Mouse (Mus musculus): ENCODE data around the gene Sfxn5.

The Sfxn5 gene

GRCm38 (mm10) chr6:85232045-85232444 is 101.2 kb downstream of the Sfxn5 start:
- DNase-seq (ENCODE audit: low spot score) = no peak

- no peak for DNase-seq (ENCODE audit: low spot score)
These were observed 101.8 kb downstream of the Sfxn5 start for GRCm38 (mm10) chr6:85231469-85231868.

- no peak for DNase-seq (ENCODE audit: low spot score)
These were observed 102.5 kb downstream of the Sfxn5 start for GRCm38 (mm10) chr6:85230762-85231161.

GRCm38 (mm10) chr6:85227520-85227919 is 105.7 kb downstream of the Sfxn5 start:
- no peak for DNase-seq (ENCODE audit: low spot score)

GRCm38 (mm10) chr6:85226570-85226969 is 106.7 kb downstream of the Sfxn5 start:
- no peak for DNase-seq (ENCODE audit: low spot score)

- no peak for DNase-seq (ENCODE audit: low spot score)
These were observed 108.8 kb downstream of the Sfxn5 start for GRCm38 (mm10) chr6:85224442-85224891.

GRCm38 (mm10) chr6:85223498-85224150 is 109.6 kb downstream of the Sfxn5 start:
- no peak for DNase-seq (ENCODE audit: low spot score)

GRCm38 (mm10) chr6:85222551-85222950 is 110.7 kb downstream of the Sfxn5 start:
- DNase-seq (ENCODE audit: low spot score) = no peak

- no peak for DNase-seq (ENCODE audit: low spot score)
These were observed 112.3 kb downstream of the Sfxn5 start for GRCm38 (mm10) chr6:85220917-85221316.

- DNase-seq (ENCODE audit: low spot score) = no peak
These were observed 113.5 kb downstream of the Sfxn5 start for GRCm38 (mm10) chr6:85219706-85220105.

- no peak for DNase-seq (ENCODE audit: low spot score)
These were observed 114.4 kb downstream of the Sfxn5 start for GRCm38 (mm10) chr6:85218684-85219445.

- DNase-seq (ENCODE audit: low spot score) = no peak
These were observed 115.0 kb downstream of the Sfxn5 start for GRCm38 (mm10) chr6:85218251-85218650.

GRCm38 (mm10) chr6:85210686-85211085 is 122.5 kb downstream of the Sfxn5 start:
- no peak for DNase-seq (ENCODE audit: low spot score)

GRCm38 (mm10) chr6:85209226-85209967 is 123.8 kb downstream of the Sfxn5 start:
- no peak for DNase-seq (ENCODE audit: low spot score)

GRCm38 (mm10) chr6:85207345-85207744 is 125.9 kb downstream of the Sfxn5 start:
- no peak for DNase-seq (ENCODE audit: low spot score)

GRCm38 (mm10) chr6:85206939-85207285 is 126.3 kb downstream of the Sfxn5 start:
- DNase-seq (ENCODE audit: low spot score) = no peak

GRCm38 (mm10) chr6:85206182-85206938 is 126.9 kb downstream of the Sfxn5 start:
- peak; percentile 30 for DNase-seq (ENCODE audit: low spot score)

GRCm38 (mm10) chr6:85197951-85198350 is 135.3 kb downstream of the Sfxn5 start:
- no peak for DNase-seq (ENCODE audit: low spot score)

GRCm38 (mm10) chr6:85193381-85194318 is 139.6 kb downstream of the Sfxn5 start:
- no peak for DNase-seq (ENCODE audit: low spot score)

GRCm38 (mm10) chr6:85191751-85192440 is 141.3 kb downstream of the Sfxn5 start:
- no peak for DNase-seq (ENCODE audit: low spot score)
